24 mouse cellular contexts compared by ENCODE assay signal in the genomic region with DNA sequence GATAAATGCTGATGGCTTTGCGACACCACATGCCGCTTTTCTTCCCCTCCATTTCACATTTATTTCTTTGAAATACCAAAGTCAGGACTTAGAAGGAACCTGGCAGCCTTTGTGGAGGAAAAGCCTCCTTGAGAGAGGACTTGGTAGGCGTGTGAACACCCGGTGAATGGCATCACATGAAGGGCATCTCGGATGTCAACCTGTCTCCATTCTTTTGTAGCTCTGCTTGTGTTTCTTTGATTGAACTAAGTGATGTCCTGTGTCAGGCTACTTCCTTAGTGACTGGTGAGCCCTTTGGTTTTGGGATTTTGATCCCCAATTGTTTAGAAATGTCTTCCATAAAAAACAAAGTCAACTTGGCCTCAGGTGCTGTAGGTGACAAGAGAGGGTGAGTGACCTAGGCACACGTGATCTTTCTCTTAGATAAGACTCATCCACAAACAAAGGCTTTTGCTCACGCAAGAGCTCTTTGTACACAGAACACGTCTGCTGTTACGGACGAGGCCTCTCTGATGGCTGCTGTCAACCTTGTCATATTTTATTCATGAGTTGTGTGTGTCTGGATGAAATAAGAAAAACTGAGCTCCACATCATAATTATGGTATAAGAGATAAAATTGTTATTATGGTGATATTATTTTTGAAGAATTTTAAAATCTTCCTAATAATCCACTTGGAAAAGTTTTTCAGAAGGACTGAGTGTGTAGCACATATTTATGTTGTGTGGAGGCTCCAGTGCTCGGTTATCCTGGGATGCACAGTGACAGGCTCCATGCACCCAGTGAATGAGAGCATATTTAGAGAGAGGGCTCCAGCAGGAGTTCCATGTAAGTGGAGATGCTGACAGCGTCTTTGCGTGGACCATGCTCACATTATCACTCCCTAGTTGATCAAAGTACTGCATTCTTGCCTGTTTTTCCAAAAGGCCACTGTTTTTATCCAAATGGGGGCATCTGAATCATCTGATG.
DNase-seq lines count a peak whose midpoint lies in the region; ATAC-seq and TF ChIP-seq lines count a peak whose summit lies in the region.
"Had no signal": no experiment of that assay in that cellular context is flagged by ENCODE, and none has a peak within 500 bp of the region (broad histone marks: within the 10 kb centered on the region; RNA-seq: fewer than 3 reads in every experiment).

No protein-coding gene starts in this region.

- no peaks in the 10 kb centered on the region for H3K27me3 ChIP-seq in hindbrain, embryonic 11.5 days (ENCODE audit: control insufficient read depth, insufficient read depth, low read length)
- no peaks in the 10 kb centered on the region for H3K27me3 ChIP-seq in hindbrain, postnatal 0 days (ENCODE audit: insufficient read depth, low read length)
- H3K27me3 ChIP-seq in intestine, embryonic 14.5 days (replicated peaks; ENCODE audit: control insufficient read depth, insufficient read depth, low read length) = no peaks in the 10 kb centered on the region
- no peaks in the 10 kb centered on the region for H3K27me3 ChIP-seq in intestine, postnatal 0 days (replicated peaks; ENCODE audit: control insufficient read depth, insufficient read depth, low read length)
- no peaks in the 10 kb centered on the region for H3K27me3 ChIP-seq in midbrain, embryonic 15.5 days (replicated peaks)
- H3K27me3 ChIP-seq: heart, embryonic 12.5 days; heart, embryonic 15.5 days had no signal

- no peaks in the 10 kb centered on the region for H3K4me1 ChIP-seq in hindbrain, embryonic 11.5 days (replicated peaks; ENCODE audit: control insufficient read depth, insufficient read depth, low read length)
- no peaks in the 10 kb centered on the region for H3K4me1 ChIP-seq in hindbrain, postnatal 0 days (ENCODE audit: insufficient read depth, low read length)
- H3K4me1 ChIP-seq in intestine, embryonic 14.5 days (replicated peaks; ENCODE audit: control insufficient read depth, insufficient read depth, low read length) = no peaks in the 10 kb centered on the region
- no peaks in the 10 kb centered on the region for H3K4me1 ChIP-seq in intestine, postnatal 0 days (replicated peaks; ENCODE audit: control insufficient read depth, insufficient read depth, low read length)
- H3K4me1 ChIP-seq in midbrain, embryonic 15.5 days = no peaks in the 10 kb centered on the region
- H3K4me1 ChIP-seq: heart, embryonic 12.5 days; heart, embryonic 15.5 days had no signal

- H3K9me3 ChIP-seq in hindbrain, embryonic 11.5 days (ENCODE audit: control insufficient read depth, low read length) = no peaks in the 10 kb centered on the region
- no peaks in the 10 kb centered on the region for H3K9me3 ChIP-seq in hindbrain, postnatal 0 days (ENCODE audit: low read length)
- no peaks in the 10 kb centered on the region for H3K9me3 ChIP-seq in intestine, embryonic 14.5 days (ENCODE audit: control insufficient read depth, low read length)
- no peaks in the 10 kb centered on the region for H3K9me3 ChIP-seq in intestine, postnatal 0 days (ENCODE audit: control insufficient read depth)
- H3K9me3 ChIP-seq in midbrain, embryonic 15.5 days = no peaks in the 10 kb centered on the region
- H3K9me3 ChIP-seq: heart, embryonic 12.5 days; heart, embryonic 15.5 days had no signal

- ATAC-seq in hindbrain, embryonic 11.5 days (ENCODE audit: low FRiP score) = peak; percentile 60; the same call in 1 of the 2 replicates
- ATAC-seq in hindbrain, postnatal 0 days = no peak
- no peak for ATAC-seq in intestine, embryonic 14.5 days (replicated peaks; ENCODE audit: low FRiP score, low TSS enrichment, low read depth)
- ATAC-seq in intestine, postnatal 0 days = no peak
- peak; percentile 85 for ATAC-seq in midbrain, embryonic 15.5 days (replicated peaks)
- ATAC-seq: activated CD4-positive, CD25-positive, alpha-beta regulatory T cell, adult 4 months; forebrain, embryonic 14.5 days; forebrain, postnatal 0 days had no signal

- H3K27ac ChIP-seq in hindbrain, embryonic 11.5 days (ENCODE audit: low read depth, low read length) = no peak overlapping the region
- H3K27ac ChIP-seq in hindbrain, postnatal 0 days = no peak overlapping the region
- no peak overlapping the region for H3K27ac ChIP-seq in intestine, embryonic 14.5 days (ENCODE audit: low read depth)
- H3K27ac ChIP-seq in intestine, postnatal 0 days (ENCODE audit: low read depth, low read length) = no peak overlapping the region
- H3K27ac ChIP-seq in midbrain, embryonic 15.5 days = no peak overlapping the region
- H3K27ac ChIP-seq: gastrocnemius, adult 2 months; heart, embryonic 15.5 days; hindbrain, embryonic 14.5 days had no signal

- no peak overlapping the region for H3K9ac ChIP-seq in hindbrain, embryonic 11.5 days (ENCODE audit: low read depth, low read length)
- H3K9ac ChIP-seq in hindbrain, postnatal 0 days (replicated peaks; ENCODE audit: low read length) = no peak overlapping the region
- no peak overlapping the region for H3K9ac ChIP-seq in intestine, embryonic 14.5 days (ENCODE audit: low read length)
- H3K9ac ChIP-seq in intestine, postnatal 0 days (ENCODE audit: low read depth, low read length) = no peak overlapping the region
- H3K9ac ChIP-seq in midbrain, embryonic 15.5 days = no peak overlapping the region
- H3K9ac ChIP-seq: forebrain, postnatal 0 days; heart, embryonic 12.5 days; heart, embryonic 15.5 days; hindbrain, embryonic 14.5 days had no signal

- no peak for TF ChIP-seq POLR2A in brain, embryonic 14.5 days (IDR thresholded peaks at IDR 0.05; ENCODE audit: borderline replicate concordance, extremely low read depth, insufficient read depth, insufficient read length, poor library complexity, severe bottlenecking)

- no peaks in the 10 kb centered on the region for H3K36me3 ChIP-seq in hindbrain, embryonic 11.5 days (ENCODE audit: control insufficient read depth, insufficient read depth, low read length)
- no peaks in the 10 kb centered on the region for H3K36me3 ChIP-seq in hindbrain, postnatal 0 days (ENCODE audit: insufficient read depth, low read length)
- no peaks in the 10 kb centered on the region for H3K36me3 ChIP-seq in intestine, embryonic 14.5 days (ENCODE audit: control insufficient read depth, insufficient read depth, low read length)
- no peaks in the 10 kb centered on the region for H3K36me3 ChIP-seq in intestine, postnatal 0 days (ENCODE audit: control insufficient read depth, insufficient read depth)
- no peaks in the 10 kb centered on the region for H3K36me3 ChIP-seq in midbrain, embryonic 15.5 days (replicated peaks)
- H3K36me3 ChIP-seq: heart, embryonic 12.5 days; heart, embryonic 15.5 days had no signal

- no peak for DNase-seq in hindbrain, embryonic 11.5 days (ENCODE audit: low spot score)
- no peak for DNase-seq in hindbrain, postnatal 0 days (ENCODE audit: low spot score)
- DNase-seq in intestine, embryonic 14.5 days (ENCODE audit: low spot score) = peak; percentile 24
- peak; percentile 57 for DNase-seq in brain, embryonic 14.5 days (ENCODE audit: low read depth)
- DNase-seq in urinary bladder, adult 18-20 months (ENCODE audit: low spot score in 2 of 2) = no peak
- DNase-seq in layer of hippocampus, postnatal 36 days = no peak
- DNase-seq: adrenal gland, adult 8-10 months; adrenal gland, postnatal 25 days; cerebellum, adult 18-20 months; cerebellum, adult 9-10 months; cerebellum, postnatal 14 days; forebrain, postnatal 0 days; gastrocnemius, adult 2 months; gastrocnemius, postnatal 25 days; heart, adult 18-20 months; heart, postnatal 10 days; heart, postnatal 36 days had no signal

- 76% methylated on average over 13 of the region's 13 CpGs for WGBS in hindbrain, embryonic 11.5 days
- WGBS in hindbrain, postnatal 0 days = 65% methylated on average over 13 of the region's 13 CpGs
- WGBS in intestine, embryonic 14.5 days = 72% methylated on average over 13 of the region's 13 CpGs
- WGBS in intestine, postnatal 0 days = 66% methylated on average over 13 of the region's 13 CpGs
- 54% methylated on average over 13 of the region's 13 CpGs for WGBS in midbrain, embryonic 15.5 days

- no peak overlapping the region for H3K4me2 ChIP-seq in hindbrain, embryonic 11.5 days (replicated peaks; ENCODE audit: low read depth, low read length)
- H3K4me2 ChIP-seq in hindbrain, postnatal 0 days (ENCODE audit: low read depth, low read length) = no peak overlapping the region
- no peak overlapping the region for H3K4me2 ChIP-seq in intestine, embryonic 14.5 days (ENCODE audit: low read length)
- H3K4me2 ChIP-seq in intestine, postnatal 0 days (replicated peaks; ENCODE audit: low read depth) = no peak overlapping the region
- no peak overlapping the region for H3K4me2 ChIP-seq in midbrain, embryonic 15.5 days
- H3K4me2 ChIP-seq: heart, embryonic 12.5 days; heart, embryonic 15.5 days; hindbrain, embryonic 14.5 days had no signal

- no peak overlapping the region for H3K4me3 ChIP-seq in hindbrain, embryonic 11.5 days (ENCODE audit: low read depth, low read length)
- H3K4me3 ChIP-seq in hindbrain, postnatal 0 days (ENCODE audit: low read length) = no peak overlapping the region
- H3K4me3 ChIP-seq in intestine, embryonic 14.5 days (ENCODE audit: low read depth, low read length) = no peak overlapping the region
- H3K4me3 ChIP-seq in intestine, postnatal 0 days (ENCODE audit: low read depth, low read length) = no peak overlapping the region
- H3K4me3 ChIP-seq in midbrain, embryonic 15.5 days = no peak overlapping the region
- H3K4me3 ChIP-seq: gastrocnemius, adult 2 months; heart, embryonic 12.5 days; heart, embryonic 15.5 days had no signal

- no peak for TF ChIP-seq CTCF in hindbrain, postnatal 0 days (IDR thresholded peaks at IDR 0.05; ENCODE audit: low read depth)
- no peak for TF ChIP-seq CTCF in intestine, postnatal 0 days (IDR thresholded peaks at IDR 0.05; ENCODE audit: low read depth)
- no peak for TF ChIP-seq CTCF in brain, embryonic 14.5 days (IDR thresholded peaks at IDR 0.05; ENCODE audit: borderline replicate concordance, extremely low read depth, insufficient read depth, insufficient read length)

Comparison
In these comparisons a context has a peak if more than half of its experiments do, and no peak if none do; other contexts are left out.
1. ATAC-seq: peak in hindbrain, embryonic 11.5 days (single experiment) and midbrain, embryonic 15.5 days (single experiment); none in hindbrain, postnatal 0 days (single experiment), intestine, embryonic 14.5 days (single experiment) and intestine, postnatal 0 days (single experiment).
2. DNase-seq: peak in intestine, embryonic 14.5 days (single experiment) and brain, embryonic 14.5 days (single experiment); none in hindbrain, embryonic 11.5 days (single experiment), hindbrain, postnatal 0 days (single experiment), urinary bladder, adult 18-20 months (0 of 2) and layer of hippocampus, postnatal 36 days (0 of 2).